Mouse (Mus musculus) forebrain, embryonic 15.5 days (tissue): ENCODE data around the gene Tspan7. TPM values are rescaled to one million over a fixed set of nuclear protein-coding genes. Genes with fewer than 3 reads are reported as not detected.
A peak's percentile ranks its signal among the peaks of the same experiment; 100 is the strongest.

ENCODE experiments used
- ATAC-seq: fragments of 200-750 bp; cut with Nextera tagmentation; replicated peaks from 2 replicates; pipeline ENCODE4 v1.8.0; 2017; ENCODE audit warnings: mild to moderate bottlenecking, moderate TSS enrichment, moderate library complexity
- H3K27ac ChIP-seq: fragments of 300-500 bp; sonication (generic); replicated peaks from 2 replicates; pipeline ENCODE4 v1.5.1; 2015; ENCODE audit warnings: mild to moderate bottlenecking, inconsistent platforms
- H3K27me3 ChIP-seq: fragments of 300-500 bp; sonication (generic); 2 replicates; pipeline ENCODE4 v1.6.1; 2015; ENCODE audit warnings: inconsistent platforms
- H3K36me3 ChIP-seq: fragments of 300-500 bp; sonication (generic); 2 replicates; pipeline ENCODE4 v1.6.1; 2015; ENCODE audit warnings: mild to moderate bottlenecking, inconsistent platforms
- H3K4me1 ChIP-seq: fragments of 300-500 bp; sonication (generic); 2 replicates; pipeline ENCODE4 v1.6.1; 2015; ENCODE audit warnings: inconsistent platforms
- H3K4me2 ChIP-seq: fragments of 300-500 bp; sonication (generic); replicated peaks from 2 replicates; pipeline ENCODE4 v1.6.1; 2015; ENCODE audit warnings: mild to moderate bottlenecking, inconsistent platforms
- H3K4me3 ChIP-seq: fragments of 300-500 bp; sonication (generic); 2 replicates; pipeline ENCODE4 v1.5.1; 2015; ENCODE audit warnings: mild to moderate bottlenecking, inconsistent platforms
- H3K9ac ChIP-seq: fragments of 300-500 bp; sonication (generic); replicated peaks from 2 replicates; pipeline ENCODE4 v1.6.1; 2015; ENCODE audit warnings: mild to moderate bottlenecking, inconsistent platforms
- H3K9me3 ChIP-seq: fragments of 300-500 bp; sonication (generic); 2 replicates; pipeline ENCODE4 v1.6.1; 2016; ENCODE audit warnings: inconsistent platforms
- WGBS: fragments of 180-500 bp; shearing (Covaris S2); methylation state at CpG from one replicate; pipeline ENCODE4 v1.1.7; 2015; ENCODE audit warnings: mixed read lengths; 5-methylcytosine and 5-hydroxymethylcytosine counted together
- polyA plus RNA-seq: library from polyadenylated mRNA; unstranded; fragments of >200 nt; fragmentation: Nextera tagmentation; extraction: Ambion mirVana; gene quantifications from 2 replicates; pipeline ENCODE4 v1.2.1, GENCODE M21; 2015

The Tspan7 gene
- polyA plus RNA-seq, 1 experiment from 2014 or later = 294 TPM

DNA sequence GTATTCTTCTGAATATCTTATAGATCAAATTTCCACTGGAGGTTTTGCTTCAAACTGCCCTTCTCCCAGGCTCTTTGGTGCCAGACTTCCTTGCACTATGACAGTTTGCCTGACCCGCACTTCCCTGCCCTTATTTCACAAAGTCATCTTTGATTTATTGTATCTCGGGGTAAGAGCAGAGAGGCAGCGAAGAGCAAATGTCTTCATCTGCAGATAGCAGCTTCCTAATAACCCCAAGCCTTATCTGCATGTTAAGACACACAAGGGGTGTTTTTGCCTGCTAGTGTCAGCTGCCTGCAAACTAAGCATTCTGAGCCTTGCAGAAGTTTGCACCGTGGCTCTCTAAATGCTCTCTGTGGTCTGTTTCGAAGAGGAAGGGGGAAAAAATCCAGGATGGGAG, 29.5 kb downstream of the Tspan7 start:
- no peak overlapping the region for H3K27ac ChIP-seq
- WGBS = 80% methylated on average over 5 of the region's 5 CpGs
- no peak overlapping the region for H3K4me2 ChIP-seq
- H3K27me3 ChIP-seq = no peaks in the 10 kb centered on the region
- ATAC-seq = no peak
- H3K4me1 ChIP-seq = 0 out of 2 replicates have a peak, but pooled peaks cover 2% of the 10 kb centered on the region
- H3K9ac ChIP-seq = no peak overlapping the region
- H3K36me3 ChIP-seq = no peaks in the 10 kb centered on the region
- no peaks in the 10 kb centered on the region for H3K9me3 ChIP-seq
- no peak overlapping the region for H3K4me3 ChIP-seq

DNA sequence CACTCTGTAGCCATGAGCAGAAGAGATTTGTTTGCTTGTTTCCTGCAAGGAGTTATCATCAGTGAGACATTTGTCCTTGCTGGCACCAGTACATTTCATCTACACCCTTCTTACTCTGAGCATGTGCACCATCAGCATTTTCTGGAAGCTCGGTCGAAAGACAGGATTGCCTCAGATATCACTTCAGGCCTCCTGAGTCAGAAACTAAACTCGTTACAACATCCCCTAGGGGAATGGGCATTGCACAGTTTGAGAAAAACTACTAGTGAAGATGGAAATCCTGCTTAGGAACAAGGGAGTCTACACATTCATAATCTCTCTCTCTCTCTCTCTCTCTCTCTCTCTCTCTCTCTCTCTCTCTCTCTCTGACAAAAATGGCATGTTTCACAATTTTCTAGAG, 30.0 kb downstream of the Tspan7 start:
- no peak overlapping the region for H3K4me3 ChIP-seq
- no peak overlapping the region for H3K9ac ChIP-seq
- no peaks in the 10 kb centered on the region for H3K9me3 ChIP-seq
- 64% methylated on average over 3 of the region's 3 CpGs for WGBS
- no peak overlapping the region for H3K27ac ChIP-seq
- no peak overlapping the region for H3K4me2 ChIP-seq
- H3K36me3 ChIP-seq = no peaks in the 10 kb centered on the region
- no peak for ATAC-seq
- 0 out of 2 replicates have a peak, but pooled peaks cover 2% of the 10 kb centered on the region for H3K4me1 ChIP-seq
- no peaks in the 10 kb centered on the region for H3K27me3 ChIP-seq

DNA sequence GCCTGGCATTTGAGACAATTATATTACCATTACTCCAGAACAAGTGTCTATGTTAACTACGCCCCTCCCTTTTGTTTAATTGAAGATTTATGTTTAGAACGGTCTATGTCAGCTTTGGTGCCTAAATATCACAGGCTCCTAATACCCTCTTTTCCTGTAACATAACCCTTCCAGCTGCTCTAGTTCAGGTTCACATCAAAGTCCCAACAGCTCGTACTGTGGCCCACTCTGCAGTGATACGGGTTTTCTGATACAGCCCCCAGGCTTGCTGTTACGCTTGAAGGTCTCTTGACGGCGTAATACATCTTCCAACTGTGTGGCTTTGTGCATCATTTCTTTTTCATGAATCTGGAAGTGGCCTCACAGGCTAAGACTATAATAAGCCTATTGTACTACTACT, 31.5 kb downstream of the Tspan7 start:
- Histone ChIP-seq H3K27ac (no peak overlapping the region), H3K9ac (no peak overlapping the region), H3K36me3 (no peaks in the 10 kb centered on the region), H3K4me1 (0 out of 2 replicates have a peak, but pooled peaks cover 2% of the 10 kb centered on the region), H3K27me3 (no peaks in the 10 kb centered on the region), H3K9me3 (no peaks in the 10 kb centered on the region), H3K4me3 (no peak overlapping the region), H3K4me2 (no peak overlapping the region)
- 83% methylated on average over 7 of the region's 7 CpGs for WGBS
- no peak for ATAC-seq

DNA sequence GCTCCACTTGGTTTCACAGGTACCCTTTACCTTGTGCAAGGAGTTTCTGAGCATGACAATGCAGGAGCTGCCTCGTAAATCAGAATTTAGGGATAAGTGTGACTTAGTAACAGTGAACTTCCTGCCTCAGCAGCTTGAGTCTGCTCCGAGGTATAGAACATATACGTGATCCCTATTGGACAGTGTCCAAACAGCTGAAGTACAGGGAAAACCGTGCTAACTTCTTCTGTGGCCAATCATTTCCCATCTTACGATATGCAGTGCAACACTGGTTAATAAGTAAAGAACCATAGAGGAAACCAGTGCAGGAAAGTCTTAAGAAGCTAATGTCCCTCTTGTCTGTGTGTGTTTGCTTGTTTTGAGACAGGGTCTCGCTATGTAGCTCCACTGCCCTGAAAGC, 32.0 kb downstream of the Tspan7 start:
- Histone ChIP-seq H3K27me3 (no peaks in the 10 kb centered on the region), H3K27ac (no peak overlapping the region), H3K4me2 (no peak overlapping the region), H3K4me3 (no peak overlapping the region), H3K9me3 (no peaks in the 10 kb centered on the region), H3K36me3 (no peaks in the 10 kb centered on the region), H3K9ac (no peak overlapping the region), H3K4me1 (0 out of 2 replicates have a peak, but pooled peaks cover 2% of the 10 kb centered on the region)
- ATAC-seq = no peak
- 71% methylated on average over 6 of the region's 6 CpGs for WGBS

DNA sequence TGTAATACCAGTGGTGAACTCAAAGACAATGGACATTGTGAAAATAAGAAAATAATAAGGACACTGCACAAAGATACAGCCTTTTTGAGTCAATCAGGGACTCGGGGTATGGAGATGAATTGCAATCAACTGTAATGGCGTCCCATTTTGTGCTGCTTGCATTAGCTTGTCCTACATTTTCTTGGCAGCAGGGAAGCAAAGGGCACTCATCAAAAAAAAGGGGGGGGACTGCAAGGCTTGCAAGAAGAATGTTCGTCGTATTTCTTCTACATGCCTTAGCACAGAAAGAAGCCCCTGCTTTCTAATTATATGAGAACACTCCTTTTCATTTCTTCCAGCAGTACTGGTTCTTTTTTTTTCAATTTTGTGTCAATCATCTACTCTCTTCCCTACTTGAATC, 32.8 kb downstream of the Tspan7 start:
- no peaks in the 10 kb centered on the region for H3K36me3 ChIP-seq
- 0 out of 2 replicates have a peak, but pooled peaks cover 2% of the 10 kb centered on the region for H3K4me1 ChIP-seq
- no peaks in the 10 kb centered on the region for H3K27me3 ChIP-seq
- no peak overlapping the region for H3K4me3 ChIP-seq
- no peak overlapping the region for H3K4me2 ChIP-seq
- H3K27ac ChIP-seq = peak overlapping the region; percentile 23; the same call in 1 of the 2 replicates
- ATAC-seq = no peak
- no peaks in the 10 kb centered on the region for H3K9me3 ChIP-seq
- no peak overlapping the region for H3K9ac ChIP-seq
- 35% methylated on average over 4 of the region's 4 CpGs for WGBS

DNA sequence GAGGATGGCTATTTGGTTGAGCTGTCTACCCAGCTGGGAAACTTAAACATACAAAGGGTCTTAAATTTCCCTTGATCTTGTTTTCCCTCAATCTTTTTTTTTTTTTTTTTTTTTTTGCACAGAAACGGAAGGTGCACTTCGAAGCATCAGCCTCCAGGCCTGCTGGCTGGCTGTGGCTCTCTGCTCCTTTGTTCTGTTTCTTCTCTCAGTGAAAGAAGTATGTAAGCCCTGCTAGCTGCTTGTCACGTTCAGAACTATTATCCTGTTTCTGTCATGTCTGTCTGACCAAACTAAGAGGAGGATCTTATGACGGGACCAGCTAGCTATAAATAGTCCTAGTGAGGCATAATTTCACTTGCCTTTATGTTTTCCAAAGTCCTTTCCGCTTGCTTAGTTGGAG, 33.6 kb downstream of the Tspan7 start:
- Histone ChIP-seq H3K4me2 (no peak overlapping the region), H3K9ac (no peak overlapping the region), H3K9me3 (no peaks in the 10 kb centered on the region), H3K27ac (0 out of 2 replicates have a peak overlapping the region, but pooled peaks have one; percentile 27), H3K27me3 (no peaks in the 10 kb centered on the region), H3K4me3 (no peak overlapping the region), H3K4me1 (0 out of 2 replicates have a peak, but pooled peaks cover 2% of the 10 kb centered on the region), H3K36me3 (no peaks in the 10 kb centered on the region)
- no peak for ATAC-seq
- WGBS = 41% methylated on average over 5 of the region's 5 CpGs

DNA sequence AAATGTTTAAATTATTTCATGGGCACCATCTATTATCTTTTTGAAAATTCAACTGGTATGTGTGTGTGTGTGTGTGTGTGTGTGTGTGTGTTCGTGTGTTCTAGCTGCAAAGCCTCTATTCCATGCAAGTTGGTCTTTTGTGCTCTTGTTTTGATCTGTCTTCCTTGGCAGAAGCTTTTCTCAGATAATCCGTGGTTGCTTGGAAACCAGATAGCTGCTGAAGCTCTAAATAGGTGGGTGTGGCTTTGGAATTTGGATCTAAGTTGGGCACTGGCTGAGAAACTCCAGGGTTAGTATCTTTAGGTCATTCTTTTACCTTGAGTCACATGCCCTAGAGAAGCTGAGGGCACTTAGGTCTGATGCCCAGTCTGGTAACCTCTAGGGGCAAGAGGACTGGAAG, 50.5 kb downstream of the Tspan7 start:
- Histone ChIP-seq H3K4me1 (peaks cover 10% of the 10 kb centered on the region), H3K36me3 (no peaks in the 10 kb centered on the region), H3K27ac (no peak overlapping the region), H3K4me2 (no peak overlapping the region), H3K4me3 (no peak overlapping the region), H3K9ac (no peak overlapping the region), H3K27me3 (no peaks in the 10 kb centered on the region), H3K9me3 (no peaks in the 10 kb centered on the region)
- WGBS = 8% methylated on average over 2 of the region's 2 CpGs
- ATAC-seq = no peak

DNA sequence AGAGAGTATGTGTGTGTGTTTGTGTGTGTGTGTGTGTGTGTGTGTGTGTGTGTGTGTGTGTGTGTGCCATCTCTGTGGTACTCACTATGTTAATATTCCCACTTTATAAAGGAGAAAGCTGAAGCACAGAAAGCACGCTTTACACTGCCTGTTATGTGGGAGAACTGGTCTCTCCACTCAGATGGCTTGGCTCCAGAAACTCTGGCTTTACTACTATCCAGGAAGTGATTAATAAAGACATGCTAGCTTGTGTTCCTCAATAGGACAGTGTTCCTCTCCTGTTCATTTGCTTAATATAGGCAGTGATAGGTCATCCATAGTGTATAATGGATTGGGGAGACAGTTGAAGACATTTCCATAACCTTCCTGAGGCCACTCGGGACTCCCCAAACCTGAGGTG, 54.1 kb downstream of the Tspan7 start:
- Histone ChIP-seq H3K4me2 (no peak overlapping the region), H3K9ac (no peak overlapping the region), H3K36me3 (no peaks in the 10 kb centered on the region), H3K9me3 (no peaks in the 10 kb centered on the region), H3K4me3 (no peak overlapping the region), H3K27me3 (no peaks in the 10 kb centered on the region), H3K4me1 (peaks cover 10% of the 10 kb centered on the region), H3K27ac (no peak overlapping the region)
- ATAC-seq = no peak
- 72% methylated on average over 2 of the region's 2 CpGs for WGBS

DNA sequence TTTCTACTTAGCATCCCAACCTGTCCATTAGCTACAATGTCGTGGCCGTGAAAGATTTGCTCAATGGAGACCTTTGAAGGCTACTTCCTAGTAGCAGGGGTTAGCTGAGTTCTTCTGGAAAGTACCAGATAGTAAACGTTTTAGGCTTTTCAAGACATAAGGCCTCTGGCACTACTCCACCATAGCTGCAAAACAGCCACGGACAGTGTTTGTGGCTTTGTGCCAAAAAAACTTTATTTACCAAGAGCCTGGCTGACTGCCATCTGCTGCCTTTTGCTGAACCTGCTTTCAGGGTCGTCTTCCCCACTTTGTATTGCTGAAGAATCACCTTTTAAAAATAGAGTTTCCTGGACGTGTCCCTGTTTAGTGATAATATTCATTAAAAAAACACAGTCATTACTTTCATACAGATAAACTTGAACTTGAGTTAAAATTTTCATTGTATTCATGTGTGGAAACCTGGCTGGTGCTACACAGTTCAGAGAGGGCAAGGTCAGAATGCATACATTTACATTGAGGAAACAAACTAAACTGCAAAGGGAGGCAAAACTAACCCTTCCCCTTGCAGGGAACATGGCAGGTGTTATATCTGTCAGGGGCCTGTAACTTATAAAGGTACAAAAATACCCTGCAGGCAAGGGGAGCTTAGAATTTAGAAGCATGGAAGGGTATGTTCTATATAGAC, 54.7 kb downstream of the Tspan7 start:
- no peak for ATAC-seq
- peaks cover 10% of the 10 kb centered on the region for H3K4me1 ChIP-seq
- no peaks in the 10 kb centered on the region for H3K9me3 ChIP-seq
- H3K4me3 ChIP-seq = no peak overlapping the region
- H3K36me3 ChIP-seq = no peaks in the 10 kb centered on the region
- no peaks in the 10 kb centered on the region for H3K27me3 ChIP-seq
- WGBS = 37% methylated on average over 6 of the region's 6 CpGs
- no peak overlapping the region for H3K4me2 ChIP-seq
- H3K27ac ChIP-seq = no peak overlapping the region
- H3K9ac ChIP-seq = no peak overlapping the region

DNA sequence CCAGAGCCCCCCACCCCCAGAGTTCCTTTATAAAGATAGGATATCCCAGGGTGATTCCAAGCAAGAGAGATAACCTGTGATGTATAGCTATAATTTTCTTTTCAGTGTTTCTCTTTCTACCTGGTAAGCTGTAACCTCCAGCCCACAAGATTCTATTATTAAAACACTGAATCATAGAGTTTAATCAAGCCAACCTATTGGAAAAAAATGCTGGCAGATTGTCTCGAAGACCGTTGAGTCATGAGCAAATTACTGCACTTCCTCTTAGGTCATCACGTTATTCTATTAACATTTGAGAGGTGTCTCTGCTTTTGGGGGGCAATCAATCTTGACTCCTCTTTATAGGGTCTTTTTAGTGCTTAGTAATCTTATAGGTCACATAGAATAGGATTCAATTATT, 61.9 kb downstream of the Tspan7 start:
- no peaks in the 10 kb centered on the region for H3K36me3 ChIP-seq
- no peaks in the 10 kb centered on the region for H3K4me1 ChIP-seq
- no peak overlapping the region for H3K27ac ChIP-seq
- 82% methylated on average over 3 of the region's 3 CpGs for WGBS
- no peak for ATAC-seq
- no peak overlapping the region for H3K4me2 ChIP-seq
- H3K9ac ChIP-seq = no peak overlapping the region
- H3K27me3 ChIP-seq = no peaks in the 10 kb centered on the region
- H3K4me3 ChIP-seq = no peak overlapping the region
- H3K9me3 ChIP-seq = no peaks in the 10 kb centered on the region

DNA sequence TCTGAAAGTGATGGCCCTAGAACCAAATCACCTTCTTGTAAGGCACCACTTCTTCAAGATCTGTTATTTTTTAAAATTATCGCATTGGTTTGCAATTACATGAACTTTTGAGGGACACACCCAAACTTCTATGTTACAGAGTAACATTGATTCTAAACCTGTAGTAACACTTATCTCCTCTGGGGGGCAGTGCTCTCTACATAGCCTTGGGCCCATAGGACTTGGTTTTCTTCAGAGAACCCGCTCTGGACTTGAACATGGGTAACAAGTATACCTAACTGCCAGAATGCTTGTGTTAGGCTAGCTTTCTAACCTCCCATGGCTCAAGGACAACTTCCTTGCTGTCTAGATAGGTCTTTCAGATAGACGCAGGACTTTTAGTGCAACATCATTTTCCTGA, 64.8 kb downstream of the Tspan7 start:
- ATAC-seq = no peak
- Histone ChIP-seq H3K4me3 (no peak overlapping the region), H3K27me3 (no peaks in the 10 kb centered on the region), H3K9ac (no peak overlapping the region), H3K36me3 (no peaks in the 10 kb centered on the region), H3K9me3 (no peaks in the 10 kb centered on the region), H3K4me2 (no peak overlapping the region), H3K4me1 (no peaks in the 10 kb centered on the region), H3K27ac (no peak overlapping the region)
- 87% methylated on average over 3 of the region's 3 CpGs for WGBS

DNA sequence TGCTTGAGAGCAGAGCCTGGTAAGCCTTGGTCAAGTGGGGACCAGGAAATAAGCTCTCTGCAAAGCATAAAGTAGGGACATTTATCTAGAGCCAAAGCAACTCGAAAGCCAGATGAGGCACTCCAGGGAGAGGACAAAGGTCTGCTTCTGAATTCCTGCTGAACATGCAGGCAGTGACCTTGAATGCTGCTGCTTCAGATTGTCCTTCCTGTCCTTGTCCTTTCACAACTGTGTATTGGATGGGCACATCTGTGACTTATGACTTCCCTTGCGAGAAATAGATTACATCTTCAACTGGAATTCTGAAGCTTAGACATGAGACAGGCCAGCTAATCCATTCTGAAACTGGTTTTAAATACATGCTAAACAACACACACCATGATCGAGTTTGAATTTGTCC, 71.9 kb downstream of the Tspan7 start:
- Histone ChIP-seq H3K27ac (no peak overlapping the region), H3K36me3 (no peaks in the 10 kb centered on the region), H3K27me3 (no peaks in the 10 kb centered on the region), H3K4me2 (no peak overlapping the region), H3K4me3 (no peak overlapping the region), H3K4me1 (no peaks in the 10 kb centered on the region), H3K9me3 (no peaks in the 10 kb centered on the region), H3K9ac (no peak overlapping the region)
- WGBS = 82% methylated on average over 3 of the region's 3 CpGs
- ATAC-seq = no peak

DNA sequence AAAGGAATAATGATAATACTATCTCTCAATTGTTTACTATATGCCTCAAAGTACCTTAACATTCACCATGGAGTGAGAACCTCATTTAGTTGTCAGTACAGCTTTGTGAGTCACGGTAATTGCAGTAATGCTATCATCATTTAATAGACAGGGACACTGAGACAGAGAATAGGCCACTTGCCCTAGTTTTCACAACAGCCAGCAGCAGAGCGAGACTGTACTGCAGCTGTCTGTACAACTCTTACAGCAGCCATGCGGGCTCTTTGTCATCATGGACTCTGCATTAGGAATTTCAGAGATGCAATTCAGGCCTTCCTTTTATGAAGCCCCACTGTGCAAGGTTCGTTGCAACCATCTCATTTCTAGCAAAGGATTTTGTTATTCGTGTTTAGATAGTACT, 72.6 kb downstream of the Tspan7 start:
- Histone ChIP-seq H3K9me3 (no peaks in the 10 kb centered on the region), H3K4me3 (no peak overlapping the region), H3K4me2 (no peak overlapping the region), H3K36me3 (no peaks in the 10 kb centered on the region), H3K9ac (no peak overlapping the region), H3K27me3 (no peaks in the 10 kb centered on the region), H3K4me1 (no peaks in the 10 kb centered on the region), H3K27ac (no peak overlapping the region)
- 47% methylated on average over 5 of the region's 5 CpGs for WGBS
- no peak for ATAC-seq
